Mouse (Mus musculus): ENCODE data around the gene Zfp551. TPM values are rescaled to one million over a fixed set of nuclear protein-coding genes. Genes with fewer than 3 reads are reported as not detected.
A peak's percentile ranks its signal among the peaks of the same experiment; 100 is the strongest.

Zfp551 gene
- 1 to 10 TPM; 7.6 TPM for total RNA-seq (2021)
- long read RNA-seq, experiment 1, partial matches to known transcripts, result 0 of 1 reads
- long read RNA-seq, experiment 1, other reads (novel, unspliced or antisense), result 0 of 1 reads
- long read RNA-seq, experiment 2, partial matches to known transcripts, result 0 of 2 reads
- long read RNA-seq, experiment 2, other reads (novel, unspliced or antisense), result 1 of 2 reads

GRCm38 (mm10) chr7:12422245-12422849 is at the start of gene Zfp551:
Gene Zfp551, minus strand, starts transcription at chr7:12422751.
- peak; percentile 50 to 63 for DNase-seq (ENCODE audit: low spot score in 2 of 2)

GRCm38 (mm10) chr7:12422855-12423254 is 304 bp upstream of the Zfp551 start:
- DNase-seq (ENCODE audit: low spot score in 2 of 2), result no peak

- no peak for DNase-seq (ENCODE audit: low spot score in 2 of 2)
Measured at GRCm38 (mm10) chr7:12421741-12422140, 810 bp downstream of the Zfp551 start.

- no peak for DNase-seq (ENCODE audit: low spot score in 2 of 2)
Measured at GRCm38 (mm10) chr7:12369173-12369572, 53.4 kb downstream of the Zfp551 start, which contains the start of gene Vmn1r84. Gene Vmn1r84, minus strand, starts transcription at chr7:12369273.

Other genes starting within 250 kb of the Zfp551 start
- gene Vmn1r80, start 233.5 kb downstream of the Zfp551 start, total RNA-seq (2021), result not detected
- not detected for gene Vmn1r81, start 154.5 kb downstream of the Zfp551 start, total RNA-seq (2021)
- not detected for gene Vmn1r82, start 122.3 kb downstream of the Zfp551 start, total RNA-seq (2021)
- not detected for gene Vmn1r83, start 93.3 kb downstream of the Zfp551 start, total RNA-seq (2021)
- not detected for gene Vmn1r84, start 53.5 kb downstream of the Zfp551 start, total RNA-seq (2021)
- gene Zfp606, start 55.5 kb upstream of the Zfp551 start, total RNA-seq (2021), result 10 to 100 TPM; 12.6 to 14.3 TPM
- gene 2900092C05Rik, start 89.8 kb upstream of the Zfp551 start, total RNA-seq (2021), result not detected
- gene Vmn2r53, start 186.0 kb upstream of the Zfp551 start, total RNA-seq (2021), result under 1 TPM; 0.05 TPM
- not detected for gene Vmn2r54, start 217.6 kb upstream of the Zfp551 start, total RNA-seq (2021)